Mouse (Mus musculus) heart, embryonic 15.5 days (tissue): ENCODE measurements at regions not wholly inside any gene's neighbourhood (a gene's known extent, or its start where the extent isn't known, plus 50 kb on each side); places are given as distances from the start of the nearest gene placed in this dataset.

Source experiments
- ATAC-seq: fragments of 200-750 bp; cut with Nextera tagmentation; replicated peaks from 2 replicates; pipeline ENCODE4 v1.8.0; 2017; ENCODE audit warnings: low read depth, moderate TSS enrichment; ENCODE audit not compliant: insufficient number of reproducible peaks, insufficient read depth, low FRiP score
- H3K27ac ChIP-seq: fragments of 300-500 bp; sonication (generic); 2 replicates; pipeline ENCODE4 v1.5.1; 2015; ENCODE audit warnings: mild to moderate bottlenecking, inconsistent platforms
- H3K27me3 ChIP-seq: fragments of 300-500 bp; sonication (generic); 2 replicates; pipeline ENCODE4 v1.6.1; 2015; ENCODE audit warnings: inconsistent platforms
- H3K36me3 ChIP-seq: fragments of 300-500 bp; sonication (generic); 2 replicates; pipeline ENCODE4 v1.6.1; 2015; ENCODE audit warnings: mild to moderate bottlenecking, inconsistent platforms
- H3K4me1 ChIP-seq: fragments of 300-500 bp; sonication (generic); replicated peaks from 2 replicates; pipeline ENCODE4 v1.6.1; 2015; ENCODE audit warnings: inconsistent platforms
- H3K4me2 ChIP-seq: fragments of 300-500 bp; sonication (generic); 2 replicates; pipeline ENCODE4 v1.6.1; 2015; ENCODE audit warnings: inconsistent platforms, mild to moderate bottlenecking, moderate library complexity
- H3K4me3 ChIP-seq: fragments of 300-500 bp; sonication (generic); 2 replicates; pipeline ENCODE4 v1.5.1; 2015; ENCODE audit warnings: mild to moderate bottlenecking, inconsistent platforms
- H3K9ac ChIP-seq: fragments of 300-500 bp; sonication (generic); 2 replicates; pipeline ENCODE4 v1.6.1; 2015; ENCODE audit warnings: mild to moderate bottlenecking, inconsistent platforms
- H3K9me3 ChIP-seq: fragments of 300-500 bp; sonication (generic); replicated peaks from 2 replicates; pipeline ENCODE4 v1.6.1; 2016; ENCODE audit warnings: inconsistent platforms
- WGBS: fragments of 180-500 bp; shearing (Covaris S2); methylation state at CpG from one replicate; pipeline ENCODE4 v1.1.7; 2015; ENCODE audit warnings: mixed read lengths; 5-methylcytosine and 5-hydroxymethylcytosine counted together

- Histone ChIP-seq H3K36me3 (peaks cover 7% of the 10 kb centered on the region), H3K9ac (no peak overlapping the region), H3K27me3 (no peaks in the 10 kb centered on the region), H3K9me3 (no peaks in the 10 kb centered on the region), H3K4me1 (peaks cover 8% of the 10 kb centered on the region; the same call in 1 of the 2 replicates), H3K27ac (0 out of 2 replicates have a peak overlapping the region, but pooled peaks have one; percentile 33), H3K4me3 (no peak overlapping the region), H3K4me2 (no peak overlapping the region)
- no peak for ATAC-seq
- 62% methylated on average over 18 of the region's 18 CpGs for WGBS
Observed at GRCm38 (mm10) chr17:47225306-47226269, 143.1 kb upstream of the Mrps10 start.

- Histone ChIP-seq H3K4me2 (no peak overlapping the region), H3K4me3 (no peak overlapping the region), H3K36me3 (no peaks in the 10 kb centered on the region), H3K9ac (no peak overlapping the region), H3K27me3 (no peaks in the 10 kb centered on the region), H3K9me3 (no peaks in the 10 kb centered on the region), H3K4me1 (peaks cover 8% of the 10 kb centered on the region; the same call in 1 of the 2 replicates), H3K27ac (no peak overlapping the region)
- WGBS = 86% methylated on average over 14 of the region's 14 CpGs
- ATAC-seq = no peak
Observed at GRCm38 (mm10) chr17:47221068-47221796, 147.5 kb upstream of the Mrps10 start.

- no peaks in the 10 kb centered on the region for H3K9me3 ChIP-seq
Observed at GRCm38 (mm10) chr17:47219846-47220245, 148.8 kb upstream of the Mrps10 start.

GRCm38 (mm10) chr17:47216490-47216889, 152.2 kb upstream of the Mrps10 start:
- no peak overlapping the region for H3K4me3 ChIP-seq
- no peaks in the 10 kb centered on the region for H3K27me3 ChIP-seq
- H3K36me3 ChIP-seq = no peaks in the 10 kb centered on the region
- no peak overlapping the region for H3K27ac ChIP-seq
- H3K4me2 ChIP-seq = no peak overlapping the region
- no peak overlapping the region for H3K9ac ChIP-seq
- no peak for ATAC-seq
- H3K9me3 ChIP-seq = no peaks in the 10 kb centered on the region
- H3K4me1 ChIP-seq = no peaks in the 10 kb centered on the region
- WGBS = 88% methylated on average over 3 of the region's 3 CpGs

More at GRCm38 (mm10) chr17:47219846-47220245, 148.8 kb upstream of the Mrps10 start:
- H3K9ac ChIP-seq = no peak overlapping the region
- no peak overlapping the region for H3K4me2 ChIP-seq
- H3K4me3 ChIP-seq = no peak overlapping the region
- H3K27me3 ChIP-seq = no peaks in the 10 kb centered on the region
- ATAC-seq = no peak
- H3K27ac ChIP-seq = no peak overlapping the region
- WGBS = 80% methylated on average over 2 of the region's 2 CpGs
- no peaks in the 10 kb centered on the region for H3K36me3 ChIP-seq
- no peaks in the 10 kb centered on the region for H3K4me1 ChIP-seq

GRCm38 (mm10) chr17:47215841-47216240, 152.8 kb upstream of the Mrps10 start:
- Histone ChIP-seq H3K9me3 (no peaks in the 10 kb centered on the region), H3K9ac (no peak overlapping the region), H3K27ac (no peak overlapping the region), H3K36me3 (no peaks in the 10 kb centered on the region), H3K27me3 (no peaks in the 10 kb centered on the region), H3K4me3 (no peak overlapping the region), H3K4me2 (no peak overlapping the region), H3K4me1 (no peaks in the 10 kb centered on the region)
- no peak for ATAC-seq
- WGBS = 87% methylated on average over 2 of the region's 2 CpGs

- no peak overlapping the region for H3K4me2 ChIP-seq
- no peaks in the 10 kb centered on the region for H3K9me3 ChIP-seq
- H3K9ac ChIP-seq = no peak overlapping the region
- H3K4me1 ChIP-seq = no peaks in the 10 kb centered on the region
- no peak for ATAC-seq
- H3K27me3 ChIP-seq = no peaks in the 10 kb centered on the region
- WGBS = 74% methylated on average over 8 of the region's 8 CpGs
- no peak overlapping the region for H3K4me3 ChIP-seq
- H3K27ac ChIP-seq = no peak overlapping the region
- no peaks in the 10 kb centered on the region for H3K36me3 ChIP-seq
Observed at GRCm38 (mm10) chr17:47214111-47214510, 154.6 kb upstream of the Mrps10 start.

GRCm38 (mm10) chr17:47210441-47211196, 158.1 kb upstream of the Mrps10 start:
- no peaks in the 10 kb centered on the region for H3K27me3 ChIP-seq
- no peak for ATAC-seq
- no peak overlapping the region for H3K4me3 ChIP-seq
- H3K9me3 ChIP-seq = no peaks in the 10 kb centered on the region
- no peak overlapping the region for H3K27ac ChIP-seq
- WGBS = 63% methylated on average over 22 of the region's 22 CpGs
- H3K36me3 ChIP-seq = no peaks in the 10 kb centered on the region
- H3K4me1 ChIP-seq = 0 out of 2 replicates have a peak, but pooled peaks cover 2% of the 10 kb centered on the region
- no peak overlapping the region for H3K4me2 ChIP-seq
- no peak overlapping the region for H3K9ac ChIP-seq

- 88% methylated on average over 16 of the region's 16 CpGs for WGBS
- Histone ChIP-seq H3K27ac (no peak overlapping the region), H3K4me2 (no peak overlapping the region), H3K9ac (no peak overlapping the region), H3K4me1 (peaks cover 4% of the 10 kb centered on the region), H3K4me3 (no peak overlapping the region), H3K27me3 (no peaks in the 10 kb centered on the region), H3K36me3 (no peaks in the 10 kb centered on the region), H3K9me3 (no peaks in the 10 kb centered on the region)
- no peak for ATAC-seq
Observed at GRCm38 (mm10) chr17:47208886-47209585, 159.7 kb upstream of the Mrps10 start.

GRCm38 (mm10) chr17:47207471-47207870, 161.2 kb upstream of the Mrps10 start:
- H3K9me3 ChIP-seq = no peaks in the 10 kb centered on the region
- no peak overlapping the region for H3K4me3 ChIP-seq
- no peaks in the 10 kb centered on the region for H3K27me3 ChIP-seq
- no peak for ATAC-seq
- peaks cover 16% of the 10 kb centered on the region for H3K4me1 ChIP-seq
- no peak overlapping the region for H3K27ac ChIP-seq
- no peak overlapping the region for H3K9ac ChIP-seq
- H3K36me3 ChIP-seq = no peaks in the 10 kb centered on the region
- H3K4me2 ChIP-seq = no peak overlapping the region
- 91% methylated on average over 4 of the region's 4 CpGs for WGBS

GRCm38 (mm10) chr17:47204470-47205162, 164.1 kb upstream of the Mrps10 start:
- H3K9ac ChIP-seq = no peak overlapping the region
- no peaks in the 10 kb centered on the region for H3K9me3 ChIP-seq
- H3K27me3 ChIP-seq = no peaks in the 10 kb centered on the region
- no peak for ATAC-seq
- H3K4me1 ChIP-seq = peaks cover 21% of the 10 kb centered on the region
- no peaks in the 10 kb centered on the region for H3K36me3 ChIP-seq
- no peak overlapping the region for H3K4me2 ChIP-seq
- H3K4me3 ChIP-seq = no peak overlapping the region
- no peak overlapping the region for H3K27ac ChIP-seq
- 64% methylated on average over 7 of the region's 7 CpGs for WGBS
